Mouse (Mus musculus) forebrain, embryonic 15.5 days (tissue): ENCODE data around the gene Gm47996. TPM values are rescaled to one million over a fixed set of nuclear protein-coding genes. Genes with fewer than 3 reads are reported as not detected.

Source experiments
- ATAC-seq: fragments of 200-750 bp; cut with Nextera tagmentation; replicated peaks from 2 replicates; pipeline ENCODE4 v1.8.0; 2017; ENCODE audit warnings: mild to moderate bottlenecking, moderate TSS enrichment, moderate library complexity
- H3K27ac ChIP-seq: fragments of 300-500 bp; sonication (generic); replicated peaks from 2 replicates; pipeline ENCODE4 v1.5.1; 2015; ENCODE audit warnings: mild to moderate bottlenecking, inconsistent platforms
- H3K27me3 ChIP-seq: fragments of 300-500 bp; sonication (generic); 2 replicates; pipeline ENCODE4 v1.6.1; 2015; ENCODE audit warnings: inconsistent platforms
- H3K36me3 ChIP-seq: fragments of 300-500 bp; sonication (generic); 2 replicates; pipeline ENCODE4 v1.6.1; 2015; ENCODE audit warnings: mild to moderate bottlenecking, inconsistent platforms
- H3K4me1 ChIP-seq: fragments of 300-500 bp; sonication (generic); 2 replicates; pipeline ENCODE4 v1.6.1; 2015; ENCODE audit warnings: inconsistent platforms
- H3K4me2 ChIP-seq: fragments of 300-500 bp; sonication (generic); replicated peaks from 2 replicates; pipeline ENCODE4 v1.6.1; 2015; ENCODE audit warnings: mild to moderate bottlenecking, inconsistent platforms
- H3K4me3 ChIP-seq: fragments of 300-500 bp; sonication (generic); 2 replicates; pipeline ENCODE4 v1.5.1; 2015; ENCODE audit warnings: mild to moderate bottlenecking, inconsistent platforms
- H3K9ac ChIP-seq: fragments of 300-500 bp; sonication (generic); replicated peaks from 2 replicates; pipeline ENCODE4 v1.6.1; 2015; ENCODE audit warnings: mild to moderate bottlenecking, inconsistent platforms
- H3K9me3 ChIP-seq: fragments of 300-500 bp; sonication (generic); 2 replicates; pipeline ENCODE4 v1.6.1; 2016; ENCODE audit warnings: inconsistent platforms
- WGBS: fragments of 180-500 bp; shearing (Covaris S2); methylation state at CpG from one replicate; pipeline ENCODE4 v1.1.7; 2015; ENCODE audit warnings: mixed read lengths; 5-methylcytosine and 5-hydroxymethylcytosine counted together
- polyA plus RNA-seq: library from polyadenylated mRNA; unstranded; fragments of >200 nt; fragmentation: Nextera tagmentation; extraction: Ambion mirVana; gene quantifications from 2 replicates; pipeline ENCODE4 v1.2.1, GENCODE M21; 2015

Gm47996 gene
- polyA plus RNA-seq, 1 experiment from 2014 or later: not detected

GRCm38 (mm10) chr1:151255422-151255821 is 45.5 kb downstream of the Gm47996 start:
- Histone ChIP-seq H3K4me1 (peaks cover 6% of the 10 kb centered on the region; the same call in 1 of the 2 replicates), H3K9me3 (no peaks in the 10 kb centered on the region), H3K27ac (no peak overlapping the region), H3K36me3 (no peaks in the 10 kb centered on the region), H3K4me3 (no peak overlapping the region), H3K9ac (no peak overlapping the region), H3K4me2 (no peak overlapping the region), H3K27me3 (no peaks in the 10 kb centered on the region)
- ATAC-seq: no peak
- WGBS: 91% methylated on average over 5 of the region's 5 CpGs

- ATAC-seq: no peak
- WGBS: 73% methylated on average over 14 of the region's 14 CpGs
Measured at GRCm38 (mm10) chr1:151258090-151258954, 48.4 kb downstream of the Gm47996 start.

GRCm38 (mm10) chr1:151259061-151259460 is 49.1 kb downstream of the Gm47996 start:
- H3K4me1 ChIP-seq: peaks cover 4% of the 10 kb centered on the region; the same call in 1 of the 2 replicates
- no peaks in the 10 kb centered on the region for H3K27me3 ChIP-seq
- no peak for ATAC-seq
- H3K9ac ChIP-seq: no peak overlapping the region
- H3K4me3 ChIP-seq: no peak overlapping the region
- H3K27ac ChIP-seq: no peak overlapping the region
- H3K9me3 ChIP-seq: no peaks in the 10 kb centered on the region
- WGBS: 14% methylated on average over 8 of the region's 8 CpGs
- H3K36me3 ChIP-seq: no peaks in the 10 kb centered on the region
- no peak overlapping the region for H3K4me2 ChIP-seq

More at GRCm38 (mm10) chr1:151258090-151258954, 48.4 kb downstream of the Gm47996 start:
- no peak overlapping the region for H3K9ac ChIP-seq
- no peak overlapping the region for H3K4me2 ChIP-seq
- no peak overlapping the region for H3K27ac ChIP-seq
- H3K27me3 ChIP-seq: no peaks in the 10 kb centered on the region
- no peaks in the 10 kb centered on the region for H3K9me3 ChIP-seq
- no peak overlapping the region for H3K4me3 ChIP-seq
- H3K36me3 ChIP-seq: no peaks in the 10 kb centered on the region
- H3K4me1 ChIP-seq: peaks cover 4% of the 10 kb centered on the region; the same call in 1 of the 2 replicates

Other genes starting within 250 kb of the Gm47996 start
- gene Hmcn1, start 216.7 kb upstream of the Gm47996 start, polyA plus RNA-seq: 0.66 and 1.0 TPM in 2 replicates
- gene Gm47985, start 27.6 kb upstream of the Gm47996 start, polyA plus RNA-seq: not detected in 2 replicates
- gene Gm8947, start 17.8 kb upstream of the Gm47996 start, polyA plus RNA-seq: not detected in 2 replicates
- not detected in 2 replicates for gene Gm47995, start 11.7 kb upstream of the Gm47996 start, polyA plus RNA-seq
- gene 3110040M04Rik, start 6.0 kb upstream of the Gm47996 start, polyA plus RNA-seq: not detected in 2 replicates
- gene Ivns1abp, start 134.3 kb downstream of the Gm47996 start, polyA plus RNA-seq: 365 and 380 TPM in 2 replicates
- 20.1 and 24.2 TPM in 2 replicates for gene Swt1, start 218.3 kb downstream of the Gm47996 start, polyA plus RNA-seq
- gene Trmt1l, start 218.4 kb downstream of the Gm47996 start, polyA plus RNA-seq: 52.8 and 55.0 TPM in 2 replicates